Mouse (Mus musculus): ENCODE data around the gene Chd2.

DNA sequence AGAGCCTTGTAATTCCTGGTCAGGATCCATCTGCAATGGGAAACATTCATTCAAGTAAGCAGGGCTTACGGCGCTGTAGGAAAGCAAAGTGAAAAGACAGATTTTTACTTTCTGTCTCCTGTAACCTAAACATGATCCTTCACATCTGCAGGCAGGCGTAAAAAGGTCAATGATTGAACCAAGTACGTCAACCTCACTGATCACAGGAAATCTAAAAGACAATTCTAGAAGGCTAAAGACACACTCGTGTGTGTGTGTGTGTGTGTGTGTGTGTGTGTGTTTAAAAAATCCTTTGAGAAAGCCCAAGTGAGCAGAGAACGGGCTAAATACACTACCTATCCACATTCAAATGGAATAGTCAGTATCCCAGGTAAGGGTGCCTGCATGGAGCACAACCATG, 60.5 kb downstream of the Chd2 start:
- no peak for TF ChIP-seq CTCF (IDR thresholded peaks at IDR 0.05; ENCODE audit: low read depth, low read length)
- no peak for TF ChIP-seq POLR2A (IDR thresholded peaks at IDR 0.05; ENCODE audit: insufficient read depth, low read length)

Measured in ES-Bruce4 (cell line).